Mouse (Mus musculus) cerebellum, adult 2 months (tissue): ENCODE results near the gene Dxo. TPM values are rescaled to one million over a fixed set of nuclear protein-coding genes. Genes with fewer than 3 reads are reported as not detected.
"Not testable (repeated sequence)": the region's sequence is repeated elsewhere in the genome, so short reads cannot be mapped to it uniquely, and the experiment has no call there.

Source experiments
- DNase-seq, 2 experiments: peaks; one replicate each; pipeline ENCODE4 v3.0.0; 2021
- H3K27ac ChIP-seq: fragments of 200-500 bp; 2 replicates; pipeline ENCODE4 v1.5.1; 2012; ENCODE audit warnings: low read length, control low read depth, inconsistent platforms; ENCODE audit not compliant: insufficient read depth
- H3K27me3 ChIP-seq: fragments of 200-500 bp; 2 replicates; pipeline ENCODE4 v1.6.1; 2012; ENCODE audit warnings: inconsistent platforms, mild to moderate bottlenecking, low read length, moderate library complexity; ENCODE audit not compliant: control insufficient read depth, insufficient read depth
- H3K4me1 ChIP-seq: fragments of 200-500 bp; 2 replicates; pipeline ENCODE4 v1.6.1; 2011; ENCODE audit warnings: low read length; ENCODE audit not compliant: control insufficient read depth, insufficient read depth
- H3K4me3 ChIP-seq: fragments of 200-500 bp; replicated peaks from 2 replicates; pipeline ENCODE3; 2011; ENCODE audit warnings: mild to moderate bottlenecking, low read depth, low read length, control low read depth; ENCODE audit not compliant: insufficient read depth
- CTCF ChIP-seq: fragments of 200-500 bp; IDR thresholded peaks from 2 replicates; pipeline ENCODE4 v1.5.1; 2011; ENCODE audit warnings: low read depth, mild to moderate bottlenecking, control low read depth, low read length, moderate library complexity, borderline replicate concordance; ENCODE audit not compliant: insufficient read depth
- POLR2A ChIP-seq: fragments of 200-500 bp; IDR thresholded peaks from 2 replicates; pipeline ENCODE4 v1.6.1; 2011; ENCODE audit warnings: low read length, control low read depth, borderline replicate concordance; ENCODE audit not compliant: insufficient read depth
- WGBS: fragments of 180-500 bp; shearing (Covaris S2); methylation state at CpG from one replicate; pipeline ENCODE4 v1.1.7; 2018; 5-methylcytosine and 5-hydroxymethylcytosine counted together
- polyA plus RNA-seq: library from polyadenylated mRNA; depleted of rRNA; stranded (reverse); fragments of >200 nt; gene quantifications from 2 replicates; pipeline ENCODE4 v1.2.3, GENCODE M21; 2012

The Dxo gene
- polyA plus RNA-seq, 1 experiment = 59.6 TPM

GRCm38 (mm10) chr17:34804301-34804700, 32.5 kb upstream of the Dxo start, which contains the start of gene Cyp21a1:
TSS of gene Cyp21a1 (minus strand) at chr17:34804561.
- not testable (repeated sequence) for H3K4me1 ChIP-seq, H3K4me3 ChIP-seq, H3K27ac ChIP-seq, DNase-seq, H3K27me3 ChIP-seq
- WGBS = 86% methylated on average over 6 of the region's 6 CpGs

DNA sequence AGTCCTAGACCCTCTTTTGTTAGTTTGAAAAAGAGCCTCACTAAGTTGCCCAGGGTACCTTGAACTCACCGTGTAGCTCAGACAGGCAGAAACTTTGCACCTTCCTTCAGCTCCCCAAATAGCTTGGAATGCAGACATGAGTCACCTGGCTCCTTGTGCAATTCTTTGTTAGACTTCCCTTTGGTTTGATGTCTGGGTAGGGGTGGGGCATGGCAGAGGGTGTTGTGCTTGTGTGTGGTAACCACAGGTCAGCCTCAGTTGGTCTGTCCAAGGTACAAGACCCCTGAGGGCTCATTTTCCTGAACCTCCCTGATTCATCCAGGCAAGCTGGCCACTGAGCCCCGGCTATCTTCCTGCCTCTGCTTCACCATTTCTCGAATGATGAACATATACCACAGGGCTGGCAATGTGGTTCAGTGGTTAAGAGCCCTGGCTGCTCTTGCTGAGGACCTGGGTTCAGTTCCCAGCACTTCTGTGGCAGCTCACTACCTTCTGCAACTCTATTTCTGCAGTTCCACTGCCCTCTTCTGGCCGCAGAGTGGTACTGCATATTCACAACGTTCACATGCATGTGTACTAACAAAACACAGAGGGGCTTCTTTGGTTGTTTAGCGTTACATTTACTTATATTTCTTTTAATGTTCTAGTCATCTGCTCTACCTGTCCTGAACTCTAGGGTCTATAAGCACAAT, 31.8 kb upstream of the Dxo start:
- no peak for DNase-seq

GRCm38 (mm10) chr17:34807176-34807575, 29.6 kb upstream of the Dxo start:
- WGBS = 64% methylated on average over 3 of the region's 3 CpGs
- DNase-seq = no peak
- TF ChIP-seq CTCF = no peak
- TF ChIP-seq POLR2A = no peak

More for the DNA sequence above, 31.8 kb upstream of the Dxo start:
- H3K27ac ChIP-seq = no peak overlapping the region
- no peaks in the 10 kb centered on the region for H3K27me3 ChIP-seq
- 76% methylated on average over 6 of the region's 6 CpGs for WGBS
- no peaks in the 10 kb centered on the region for H3K4me1 ChIP-seq
- TF ChIP-seq CTCF (0 out of 2 replicates have a peak, but pooled peaks have one; percentile 16), POLR2A (no peak)
- no peak overlapping the region for H3K4me3 ChIP-seq

GRCm38 (mm10) chr17:34808599-34809205, 28.1 kb upstream of the Dxo start:
- Histone ChIP-seq H3K4me1 (no peaks in the 10 kb centered on the region), H3K27ac (no peak overlapping the region), H3K27me3 (no peaks in the 10 kb centered on the region), H3K4me3 (no peak overlapping the region)
- WGBS = 37% methylated on average over 6 of the region's 6 CpGs
- TF ChIP-seq CTCF (no peak), POLR2A (no peak)
- no peak for DNase-seq

More at GRCm38 (mm10) chr17:34807176-34807575, 29.6 kb upstream of the Dxo start:
- no peaks in the 10 kb centered on the region for H3K4me1 ChIP-seq
- H3K4me3 ChIP-seq = no peak overlapping the region
- H3K27ac ChIP-seq = no peak overlapping the region
- H3K27me3 ChIP-seq = no peaks in the 10 kb centered on the region

DNA sequence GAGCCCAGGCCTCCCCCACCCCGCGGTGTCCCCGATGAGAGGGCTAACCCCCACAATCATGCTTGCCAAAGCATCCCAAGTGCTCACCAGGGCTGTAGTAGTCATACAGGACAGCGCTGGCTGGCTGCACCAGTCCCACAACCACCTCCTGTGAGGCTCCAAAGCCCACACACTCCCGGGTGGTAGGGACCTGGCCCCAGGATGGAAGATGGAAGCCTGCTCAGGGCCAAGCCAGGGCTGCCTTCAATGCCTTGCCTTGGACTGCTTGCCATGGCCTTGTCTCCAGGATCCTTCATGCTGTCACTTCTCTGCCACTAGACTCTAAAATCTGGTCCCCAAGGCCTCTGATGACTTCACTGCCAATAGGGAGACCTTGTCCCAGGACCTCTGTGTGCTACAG, 26.4 kb upstream of the Dxo start:
- H3K4me1 ChIP-seq, H3K27ac ChIP-seq, H3K27me3 ChIP-seq, H3K4me3 ChIP-seq, DNase-seq: not testable (repeated sequence)
- 86% methylated on average over 5 of the region's 5 CpGs for WGBS

GRCm38 (mm10) chr17:34810811-34811210, 26.0 kb upstream of the Dxo start:
- H3K27ac ChIP-seq, DNase-seq, H3K4me1 ChIP-seq, H3K27me3 ChIP-seq, H3K4me3 ChIP-seq: not testable (repeated sequence)
- 84% methylated on average over 8 of the region's 8 CpGs for WGBS

- no peaks in the 10 kb centered on the region for H3K27me3 ChIP-seq
- no peak for TF ChIP-seq CTCF
- TF ChIP-seq POLR2A = no peak
- no peak overlapping the region for H3K27ac ChIP-seq
- no peak overlapping the region for H3K4me3 ChIP-seq
- no peak for DNase-seq
- H3K4me1 ChIP-seq = no peaks in the 10 kb centered on the region
- WGBS = 76% methylated on average over 15 of the region's 15 CpGs
These were observed 25.5 kb upstream of the Dxo start for GRCm38 (mm10) chr17:34811275-34811674.

GRCm38 (mm10) chr17:34813747-34814146, 23.1 kb upstream of the Dxo start:
- not testable (repeated sequence) for H3K4me3 ChIP-seq, H3K4me1 ChIP-seq, H3K27me3 ChIP-seq, H3K27ac ChIP-seq
- TF ChIP-seq CTCF = peak; percentile 66
- peak in 1 of 2 experiments; percentile 48 for DNase-seq
- WGBS = 67% methylated on average over 12 of the region's 12 CpGs
